8 mouse cellular contexts compared by ENCODE assay signal in the genomic region with DNA sequence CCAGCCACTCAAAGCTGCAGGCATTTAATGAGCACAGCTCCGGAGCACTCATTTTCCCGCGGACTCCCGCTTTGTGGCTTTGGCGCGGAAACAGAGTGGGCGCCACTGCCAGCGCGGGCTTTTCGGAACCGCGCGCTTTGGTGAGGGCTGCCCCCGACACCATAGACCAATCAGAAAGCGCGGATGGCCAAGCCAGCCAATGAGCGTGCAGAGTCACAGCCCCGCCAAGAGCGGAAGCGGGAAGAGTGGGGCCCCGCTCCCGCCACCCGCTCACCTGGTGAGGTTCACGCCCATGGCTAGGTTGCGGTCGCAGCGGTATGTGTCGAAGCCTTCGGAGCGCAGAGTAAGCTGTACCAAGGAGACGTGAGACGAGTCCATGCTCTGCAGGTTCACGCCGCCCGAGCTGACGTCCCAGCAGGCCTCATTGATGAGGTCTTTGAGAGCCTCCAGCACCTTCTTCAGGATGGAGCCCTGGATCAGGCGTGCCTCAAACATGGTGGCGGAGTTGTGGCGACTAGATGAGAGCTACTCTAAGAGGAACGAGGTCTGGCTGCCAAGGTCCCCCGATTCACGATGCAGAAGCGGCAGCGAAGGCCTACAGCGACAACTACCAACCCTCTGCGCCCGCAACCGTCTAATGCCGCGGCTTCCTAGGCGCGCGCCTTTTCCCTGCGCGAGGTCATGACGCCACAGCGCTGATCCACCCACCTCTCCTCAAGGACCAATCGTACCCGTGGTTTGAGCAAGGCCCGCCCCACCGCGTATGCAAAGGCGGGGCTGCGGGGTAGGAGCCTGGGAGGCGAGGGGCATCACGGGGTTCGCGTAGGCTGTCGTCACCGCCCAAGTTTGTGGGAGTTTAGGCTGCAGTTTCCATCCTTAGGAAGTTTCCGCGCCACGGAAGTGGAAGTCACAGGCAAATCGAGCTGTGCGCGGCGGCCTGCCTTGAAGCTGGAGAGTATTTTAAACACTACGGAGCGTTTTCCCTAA. TPM values are rescaled to one million over a fixed set of nuclear protein-coding genes. Genes with fewer than 3 reads are reported as not detected.
DNase-seq lines count a peak whose midpoint lies in the region; ATAC-seq lines count a peak whose summit lies in the region.

A gene (minus strand): TSS at position 773 of the 987 bp plus-strand sequence.

- ATAC-seq in forebrain, embryonic 14.5 days = peak; percentile 99
- peak; percentile 99 for ATAC-seq in neural tube, embryonic 15.5 days (ENCODE audit: low FRiP score)

- peak; percentile 98 for DNase-seq in ES-CJ7 (ENCODE audit: low read depth, low spot score)
- peak; percentile 92 for DNase-seq in cerebellum, adult 11 months
- DNase-seq in forebrain, embryonic 14.5 days (ENCODE audit: low spot score) = peak; percentile 99
- DNase-seq in heart, postnatal 14 days = peak; percentile 96 to 98
- peak; percentile 97 for DNase-seq in layer of hippocampus, adult 11-12 months (ENCODE audit: low spot score)
- peak; percentile 98 to 99 for DNase-seq in lung, adult 18-20 months
- DNase-seq in testis, postnatal 14 days (ENCODE audit: low spot score) = peak; percentile 98

- WGBS in forebrain, embryonic 14.5 days = under 1% methylated on average over 78 of the region's 79 CpGs
- WGBS in neural tube, embryonic 15.5 days = under 1% methylated on average over 78 of the region's 79 CpGs

- intact Hi-C loops in heart, postnatal 14 days (cut with DNase I) = no loop called here

- H3K4me1 ChIP-seq in forebrain, embryonic 14.5 days (ENCODE audit: control insufficient read depth, insufficient read depth, low read length) = peaks cover 11% of the 10 kb centered on the region
- peaks cover 21% of the 10 kb centered on the region for H3K4me1 ChIP-seq in neural tube, embryonic 15.5 days

- H3K27me3 ChIP-seq in forebrain, embryonic 14.5 days (replicated peaks; ENCODE audit: control insufficient read depth, insufficient read depth, low read length) = no peaks in the 10 kb centered on the region
- H3K27me3 ChIP-seq in neural tube, embryonic 15.5 days (replicated peaks) = no peaks in the 10 kb centered on the region

- H3K9ac ChIP-seq in forebrain, embryonic 14.5 days (ENCODE audit: low read length) = peak within 1 kb of the TSS; percentile 71
- H3K9ac ChIP-seq in neural tube, embryonic 15.5 days (replicated peaks) = peak within 1 kb of the TSS; percentile 54

- peak within 1 kb of the TSS; percentile 63 for H3K27ac ChIP-seq in forebrain, embryonic 14.5 days (ENCODE audit: low read depth, low read length)
- peak within 1 kb of the TSS; percentile 82 for H3K27ac ChIP-seq in neural tube, embryonic 15.5 days (replicated peaks)

- H3K36me3 ChIP-seq in forebrain, embryonic 14.5 days (ENCODE audit: control insufficient read depth, insufficient read depth, low read length) = peaks cover 23% of the 10 kb centered on the region
- peaks cover 6% of the 10 kb centered on the region for H3K36me3 ChIP-seq in neural tube, embryonic 15.5 days

- H3K4me2 ChIP-seq in forebrain, embryonic 14.5 days (ENCODE audit: low read length) = peak within 1 kb of the TSS; percentile 79
- H3K4me2 ChIP-seq in neural tube, embryonic 15.5 days = peak within 1 kb of the TSS; percentile 91

- peak within 1 kb of the TSS; percentile 55 for H3K4me3 ChIP-seq in forebrain, embryonic 14.5 days (ENCODE audit: low read depth, low read length)
- peak within 1 kb of the TSS; percentile 62 for H3K4me3 ChIP-seq in neural tube, embryonic 15.5 days (replicated peaks)

- no peaks in the 10 kb centered on the region for H3K9me3 ChIP-seq in forebrain, embryonic 14.5 days (replicated peaks; ENCODE audit: control insufficient read depth, low read length)
- no peaks in the 10 kb centered on the region for H3K9me3 ChIP-seq in neural tube, embryonic 15.5 days (replicated peaks)

RNA-seq across cellular contexts. Expression of the gene that starts here (rescaled TPM):
- polyA plus RNA-seq in forebrain, embryonic 14.5 days (2014; fragmentation: Nextera tagmentation; extraction: Ambion mirVana) = 217 and 258 TPM in 2 replicates
- 10 to 100 TPM; 40.2 to 57.8 TPM for total RNA-seq in heart, postnatal 14 days (2021)
- polyA plus RNA-seq in neural tube, embryonic 15.5 days (2015; fragmentation: Nextera tagmentation; extraction: Ambion mirVana) = 98.3 and 150 TPM in 2 replicates

Comparison
In these comparisons a context has a peak if more than half of its experiments do, and no peak if none do; other contexts are left out.
1. Peak in every context shown above with its lines: DNase-seq, ATAC-seq, H3K4me3 ChIP-seq and H3K27ac ChIP-seq.